Mouse (Mus musculus) ES-Bruce4 (cell line): ENCODE results near the gene Olfr1349. TPM values are rescaled to one million over a fixed set of nuclear protein-coding genes. Genes with fewer than 3 reads are reported as not detected.
"Not testable (repeated sequence)": the region's sequence is repeated elsewhere in the genome, so short reads cannot be mapped to it uniquely, and the experiment has no call there.

ENCODE experiments used
- H3K27ac ChIP-seq: 2 replicates; pipeline ENCODE4 v1.5.1; 2012; ENCODE audit warnings: low read length, inconsistent platforms; ENCODE audit not compliant: insufficient read depth
- H3K27me3 ChIP-seq: 2 replicates; pipeline ENCODE4 v1.6.1; 2012; ENCODE audit warnings: mild to moderate bottlenecking, low read length, inconsistent platforms; ENCODE audit not compliant: control insufficient read depth, poor library complexity, insufficient read depth, severe bottlenecking
- H3K36me3 ChIP-seq: 2 replicates; pipeline ENCODE4 v1.6.1; 2012; ENCODE audit warnings: inconsistent platforms, mild to moderate bottlenecking, low read length, moderate library complexity; ENCODE audit not compliant: control insufficient read depth, poor library complexity, insufficient read depth, severe bottlenecking
- H3K4me1 ChIP-seq: one replicate; pipeline ENCODE4 v1.8.1; 2011; ENCODE audit warnings: low read length; ENCODE audit not compliant: control insufficient read depth, insufficient read depth
- H3K4me3 ChIP-seq: 2 replicates; pipeline ENCODE4 v1.5.1; 2011; ENCODE audit warnings: low read depth, mild to moderate bottlenecking, low read length
- H3K9ac ChIP-seq: 2 replicates; pipeline ENCODE4 v1.6.1; 2012; ENCODE audit warnings: low read depth, mild to moderate bottlenecking, inconsistent platforms; ENCODE audit not compliant: poor library complexity, severe bottlenecking
- H3K9me3 ChIP-seq: replicated peaks from 2 replicates; pipeline ENCODE4 v1.6.1; 2012; ENCODE audit warnings: mild to moderate bottlenecking, low read length, inconsistent platforms; ENCODE audit not compliant: control insufficient read depth, poor library complexity, insufficient read depth, severe bottlenecking
- CTCF ChIP-seq: IDR thresholded peaks from one replicate; pipeline ENCODE4 v1.8.1; 2011; ENCODE audit warnings: low read depth, low read length
- EP300 ChIP-seq: IDR thresholded peaks from 2 replicates; pipeline ENCODE4 v1.6.1; 2011; ENCODE audit warnings: low read depth, low read length; ENCODE audit not compliant: insufficient read depth
- POLR2A ChIP-seq: IDR thresholded peaks from one replicate; pipeline ENCODE4 v1.8.1; 2011; ENCODE audit warnings: low read length; ENCODE audit not compliant: insufficient read depth
- polyA plus RNA-seq: library from polyadenylated mRNA; stranded (reverse); fragments of >200 nt; gene quantifications from 2 replicates; pipeline ENCODE4 v1.2.4, GENCODE M21; 2011; ENCODE audit warnings: low read depth; ENCODE audit not compliant: missing spikeins, insufficient read depth, insufficient read length

Gene Olfr1349
- polyA plus RNA-seq, 1 experiment = 0.48 TPM

GRCm38 (mm10) chr7:6499655-6500054 is 23.1 kb downstream of the Olfr1349 start, which contains the start of gene Olfr1347:
TSS of gene Olfr1347 (minus strand) at chr7:6499755.
- Histone ChIP-seq H3K27ac (no peak within 1 kb of the TSS), H3K27me3 (no peaks in the 10 kb centered on the region), H3K36me3 (no peaks in the 10 kb centered on the region), H3K4me1 (no peaks in the 10 kb centered on the region), H3K9me3 (no peaks in the 10 kb centered on the region; the same call in 1 of the 2 replicates), H3K4me3 (no peak within 1 kb of the TSS), H3K9ac (no peak within 1 kb of the TSS)
- no peak for TF ChIP-seq CTCF

DNA sequence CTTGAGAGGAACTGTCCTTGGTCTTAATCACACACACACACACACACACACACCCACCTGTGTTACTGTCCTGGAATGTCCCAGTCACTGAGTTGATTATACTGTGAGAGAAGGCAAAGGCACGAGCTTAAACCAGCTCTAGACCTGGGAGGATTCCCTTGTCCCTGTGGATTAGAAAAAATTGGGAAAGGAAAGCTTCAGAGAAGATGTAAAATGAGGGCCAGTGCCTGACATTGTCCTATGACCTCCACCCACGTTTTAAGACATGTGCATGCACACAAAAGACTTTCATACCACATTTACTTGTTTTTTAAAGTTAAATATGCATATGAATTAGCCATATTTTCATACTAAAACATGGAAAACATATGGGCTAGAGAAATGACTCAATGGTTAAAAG is 35.9 kb downstream of the Olfr1349 start, which contains the start of gene Olfr5:
Gene Olfr5 (minus strand): TSS at position 101 of the 400 bp plus-strand sequence.
- H3K27me3 ChIP-seq = no peaks in the 10 kb centered on the region
- H3K27ac ChIP-seq = no peak within 1 kb of the TSS
- no peak within 1 kb of the TSS for H3K9ac ChIP-seq
- TF ChIP-seq EP300 (no peak), CTCF (no peak)
- no peaks in the 10 kb centered on the region for H3K36me3 ChIP-seq
- H3K9me3 ChIP-seq = no peaks in the 10 kb centered on the region
- H3K4me1 ChIP-seq = no peaks in the 10 kb centered on the region
- H3K4me3 ChIP-seq = no peak within 1 kb of the TSS

DNA sequence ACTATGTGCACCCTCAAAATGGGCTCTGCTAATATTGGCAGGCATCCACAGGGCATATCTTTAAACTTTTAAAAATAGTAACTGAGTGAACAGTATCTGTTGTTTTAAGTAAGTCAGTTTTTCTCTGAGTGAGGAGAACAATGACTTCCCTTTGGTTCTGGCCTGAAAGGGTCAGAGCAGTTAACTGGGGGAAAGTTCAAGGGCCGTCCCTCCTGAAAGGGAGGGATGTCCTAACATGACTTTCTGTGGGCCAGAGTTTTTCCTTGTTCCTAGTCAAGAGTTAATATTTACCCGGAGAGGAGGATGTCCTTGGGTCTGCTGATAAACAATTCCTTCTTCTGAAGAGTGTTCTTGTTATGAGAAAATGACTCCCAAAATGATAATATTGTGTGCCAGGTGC is 45.1 kb downstream of the Olfr1349 start:
- H3K27ac ChIP-seq, H3K36me3 ChIP-seq, H3K4me3 ChIP-seq, H3K4me1 ChIP-seq, H3K9me3 ChIP-seq, H3K27me3 ChIP-seq, H3K9ac ChIP-seq: not testable (repeated sequence)

- Histone ChIP-seq H3K27me3 (no peaks in the 10 kb centered on the region), H3K27ac (no peak within 1 kb of the TSS), H3K4me3 (no peak within 1 kb of the TSS), H3K9ac (no peak within 1 kb of the TSS), H3K36me3 (no peaks in the 10 kb centered on the region), H3K4me1 (no peaks in the 10 kb centered on the region), H3K9me3 (no peaks in the 10 kb centered on the region)
- no peak for TF ChIP-seq EP300
- no peak for TF ChIP-seq CTCF
- TF ChIP-seq POLR2A = no peak
These were observed 55.8 kb downstream of the Olfr1349 start, which contains the start of gene Olfr1346 for GRCm38 (mm10) chr7:6466951-6467350. TSS of gene Olfr1346 (plus strand) at chr7:6467101.

Other genes starting within 250 kb of the Olfr1349 start
- gene Zfp667, start 236.4 kb downstream of the Olfr1349 start, polyA plus RNA-seq = 12.7 and 12.8 TPM in 2 replicates
- gene Zfp583, start 191.7 kb downstream of the Olfr1349 start, polyA plus RNA-seq = 4.4 and 6.2 TPM in 2 replicates
- gene Gm3854, start 179.2 kb downstream of the Olfr1349 start, polyA plus RNA-seq = 3.2 and 3.8 TPM in 2 replicates
- gene Zfp78, start 159.7 kb downstream of the Olfr1349 start, polyA plus RNA-seq = 0.59 and 1.2 TPM in 2 replicates
- 3.2 and 4.5 TPM in 2 replicates for gene Zfp28, start 139.7 kb downstream of the Olfr1349 start, polyA plus RNA-seq
- 1.1 and 1.3 TPM in 2 replicates for gene Smim17, start 124.2 kb downstream of the Olfr1349 start, polyA plus RNA-seq
- gene Gm20715, start 112.7 kb downstream of the Olfr1349 start, polyA plus RNA-seq = 0.32 and 0.34 TPM in 2 replicates
- gene Olfr1344, start 84.3 kb downstream of the Olfr1349 start, polyA plus RNA-seq = not detected in 2 replicates
- not detected in 2 replicates for gene Olfr1336, start 66.8 kb downstream of the Olfr1349 start, polyA plus RNA-seq
- not detected in 2 replicates for gene Olfr1346, start 55.8 kb downstream of the Olfr1349 start, polyA plus RNA-seq
- gene Olfr5, start 36.0 kb downstream of the Olfr1349 start, polyA plus RNA-seq = not detected in 2 replicates
- not detected in 2 replicates for gene Olfr1347, start 23.2 kb downstream of the Olfr1349 start, polyA plus RNA-seq
- not detected in 2 replicates for gene Olfr1348, start 14.2 kb downstream of the Olfr1349 start, polyA plus RNA-seq
- gene Olfr1350, start 41.9 kb upstream of the Olfr1349 start, polyA plus RNA-seq = not detected in 2 replicates
- gene Zim1, start 173.5 kb upstream of the Olfr1349 start, polyA plus RNA-seq = 5.2 and 10.3 TPM in 2 replicates
- 216 and 228 TPM in 2 replicates for gene Peg3, start 207.5 kb upstream of the Olfr1349 start, polyA plus RNA-seq
- 12.8 and 14.2 TPM in 2 replicates for gene Usp29, start 207.6 kb upstream of the Olfr1349 start, polyA plus RNA-seq